Mouse (Mus musculus): ENCODE measurements at regions not wholly inside any gene's neighbourhood (a gene's known extent, or its start where the extent isn't known, plus 50 kb on each side); places are given as distances from the start of the nearest gene placed in this dataset.

- peak in 1 of 2 experiments; percentile 46 for DNase-seq (ENCODE audit: low spot score in 2 of 2)
- intact Hi-C loops (cut with DNase I), result no loop called here
Measured at GRCm38 (mm10) chr17:10086132-10086531, 233.5 kb downstream of the Qk start.

- no peak for DNase-seq (ENCODE audit: low spot score in 2 of 2)
Measured at GRCm38 (mm10) chr17:10081721-10082120, 237.9 kb downstream of the Qk start.

GRCm38 (mm10) chr17:10079853-10080650 lies 239.6 kb downstream of the Qk start:
- no peak for DNase-seq (ENCODE audit: low spot score in 2 of 2)
- intact Hi-C loops (cut with DNase I), result no loop called here

More at GRCm38 (mm10) chr17:10081721-10082120, 237.9 kb downstream of the Qk start:
- intact Hi-C loops (cut with DNase I), result no loop called here

- intact Hi-C loops (cut with DNase I), result no loop called here
Measured at GRCm38 (mm10) chr17:10078536-10079319, 240.9 kb downstream of the Qk start.

GRCm38 (mm10) chr17:10073301-10073700 lies 246.4 kb downstream of the Qk start:
- intact Hi-C loops (cut with DNase I), result no loop called here
- no peak for DNase-seq (ENCODE audit: low spot score in 2 of 2)

More at GRCm38 (mm10) chr17:10078536-10079319, 240.9 kb downstream of the Qk start:
- no peak for DNase-seq (ENCODE audit: low spot score in 2 of 2)

- no peak for DNase-seq (ENCODE audit: low spot score in 2 of 2)
- intact Hi-C loops (cut with DNase I), result no loop called here
Measured at GRCm38 (mm10) chr17:10069251-10069650, 250.4 kb downstream of the Qk start.

GRCm38 (mm10) chr17:10065131-10065530 lies 254.5 kb downstream of the Qk start:
- intact Hi-C loops (cut with DNase I), result no loop called here
- no peak for DNase-seq (ENCODE audit: low spot score in 2 of 2)

GRCm38 (mm10) chr17:10062546-10063100 lies 257.0 kb downstream of the Qk start:
- DNase-seq (ENCODE audit: low spot score in 2 of 2), result no peak
- intact Hi-C loops (cut with DNase I), result no loop called here

GRCm38 (mm10) chr17:10057736-10058135 lies 261.9 kb downstream of the Qk start:
- DNase-seq (ENCODE audit: low spot score in 2 of 2), result no peak
- intact Hi-C loops (cut with DNase I), result no loop called here

- intact Hi-C loops (cut with DNase I), result no loop called here
- DNase-seq (ENCODE audit: low spot score in 2 of 2), result no peak
Measured at GRCm38 (mm10) chr17:10056096-10056495, 263.6 kb downstream of the Qk start.

GRCm38 (mm10) chr17:10054375-10054774 lies 265.3 kb downstream of the Qk start:
- DNase-seq (ENCODE audit: low spot score in 2 of 2), result no peak
- intact Hi-C loops (cut with DNase I), result no loop called here

GRCm38 (mm10) chr17:10044336-10044735 lies 275.3 kb downstream of the Qk start:
- DNase-seq (ENCODE audit: low spot score in 2 of 2), result no peak
- intact Hi-C loops (cut with DNase I), result no loop called here

- intact Hi-C loops (cut with DNase I), result no loop called here
- DNase-seq (ENCODE audit: low spot score in 2 of 2), result no peak
Measured at GRCm38 (mm10) chr17:10042042-10042652, 277.5 kb downstream of the Qk start.

- intact Hi-C loops (cut with DNase I), result no loop called here
- DNase-seq (ENCODE audit: low spot score in 2 of 2), result no peak
Measured at GRCm38 (mm10) chr17:10040951-10041359, 278.7 kb downstream of the Qk start.

- intact Hi-C loops (cut with DNase I), result no loop called here
- DNase-seq (ENCODE audit: low spot score in 2 of 2), result no peak
Measured at GRCm38 (mm10) chr17:10040375-10040774, 279.3 kb downstream of the Qk start.

GRCm38 (mm10) chr17:10037799-10038445 lies 281.7 kb downstream of the Qk start:
- no peak for DNase-seq (ENCODE audit: low spot score in 2 of 2)
- intact Hi-C loops (cut with DNase I), result no loop called here

- DNase-seq (ENCODE audit: low spot score in 2 of 2), result no peak
- intact Hi-C loops (cut with DNase I), result no loop called here
Measured at GRCm38 (mm10) chr17:10033510-10033909, 286.1 kb downstream of the Qk start.

GRCm38 (mm10) chr17:10031033-10031432 lies 288.6 kb downstream of the Qk start:
- no peak for DNase-seq (ENCODE audit: low spot score in 2 of 2)
- intact Hi-C loops (cut with DNase I), result no loop called here

GRCm38 (mm10) chr17:10026770-10027169 lies 292.9 kb downstream of the Qk start:
- no peak for DNase-seq (ENCODE audit: low spot score in 2 of 2)
- intact Hi-C loops (cut with DNase I), result no loop called here
